Mouse (Mus musculus) common myeloid progenitor, adult 5-6 weeks (primary cell): ENCODE results near the gene Tln1. TPM values are rescaled to one million over a fixed set of nuclear protein-coding genes. Genes with fewer than 3 reads are reported as not detected.
A peak's percentile ranks its signal among the peaks of the same experiment; 100 is the strongest.
"Not testable (repeated sequence)": the region's sequence is repeated elsewhere in the genome, so short reads cannot be mapped to it uniquely, and the experiment has no call there.

Experiments
- ATAC-seq: replicated peaks from 2 replicates; pipeline ENCODE4 v1.8.0; 2016; ENCODE audit warnings: low read depth, mild to moderate bottlenecking, moderate TSS enrichment, inconsistent platforms; ENCODE audit not compliant: poor library complexity, severe bottlenecking
- total RNA-seq: library from RNA; stranded (forward); fragments of 200-1000, 187-1606 nt; gene quantifications from 2 replicates; pipeline ENCODE4 v1.2.3, GENCODE M21; 2017

Tln1 gene
- 262 and 295 TPM in 2 replicates for total RNA-seq

- peak; percentile 70 for ATAC-seq
Measured at GRCm38 (mm10) chr4:43561997-43562768, at the start of gene Tln1, which contains the start of gene Creb3. TSS of gene Tln1 (minus strand) at chr4:43562691. TSS of gene Creb3 (plus strand) at chr4:43562332.

DNA sequence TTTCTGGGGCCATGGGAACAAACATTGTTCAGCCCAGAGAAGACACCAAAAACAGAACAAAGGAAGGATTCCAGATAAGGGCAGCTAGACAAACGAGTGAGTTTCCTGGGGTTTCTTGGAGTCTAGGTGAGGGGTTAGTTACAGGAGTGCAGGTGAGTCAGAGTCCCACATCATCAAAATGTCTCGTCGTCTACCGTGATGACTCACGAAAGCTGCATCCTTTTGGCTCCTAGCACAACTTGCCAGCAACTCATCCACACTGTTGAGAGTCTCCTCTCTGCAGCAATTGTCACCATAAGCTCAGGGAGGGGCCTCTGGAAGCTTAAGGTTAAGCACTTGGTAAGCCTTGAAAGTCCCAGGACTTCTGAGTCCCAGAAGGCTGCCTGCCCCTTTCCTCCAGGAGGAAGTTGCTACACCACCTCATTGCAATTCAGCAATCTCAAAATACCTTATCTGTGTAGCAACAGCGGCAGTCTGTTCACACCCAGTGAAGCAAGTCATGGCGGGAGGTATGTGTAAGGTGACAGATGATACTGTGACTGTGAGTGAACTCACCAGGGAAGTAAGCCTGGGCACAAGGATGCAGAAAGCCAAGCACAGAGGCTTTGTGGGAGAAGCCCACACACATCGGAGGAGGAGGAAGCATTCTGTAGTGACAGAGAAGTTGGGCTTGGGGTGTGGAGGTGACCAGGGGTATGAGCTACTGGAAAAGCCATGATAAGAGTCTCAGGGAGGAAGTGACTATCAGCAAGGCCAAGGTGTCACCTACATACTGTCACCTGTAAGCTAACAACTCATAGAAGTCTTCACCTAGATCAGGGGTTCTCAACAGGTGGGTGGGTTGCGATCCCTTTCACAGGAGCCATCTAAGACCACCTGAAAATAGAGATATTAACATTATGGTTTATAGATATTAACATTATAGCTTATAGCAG lies 42.5 kb upstream of the Tln1 start:
- ATAC-seq, result peak; percentile 92

- no peak for ATAC-seq
Measured at GRCm38 (mm10) chr4:43604099-43604498, 41.6 kb upstream of the Tln1 start.

GRCm38 (mm10) chr4:43600195-43600934 lies 37.9 kb upstream of the Tln1 start:
- no peak for ATAC-seq

- ATAC-seq, result no peak
Measured at GRCm38 (mm10) chr4:43598650-43599380, 36.3 kb upstream of the Tln1 start.

DNA sequence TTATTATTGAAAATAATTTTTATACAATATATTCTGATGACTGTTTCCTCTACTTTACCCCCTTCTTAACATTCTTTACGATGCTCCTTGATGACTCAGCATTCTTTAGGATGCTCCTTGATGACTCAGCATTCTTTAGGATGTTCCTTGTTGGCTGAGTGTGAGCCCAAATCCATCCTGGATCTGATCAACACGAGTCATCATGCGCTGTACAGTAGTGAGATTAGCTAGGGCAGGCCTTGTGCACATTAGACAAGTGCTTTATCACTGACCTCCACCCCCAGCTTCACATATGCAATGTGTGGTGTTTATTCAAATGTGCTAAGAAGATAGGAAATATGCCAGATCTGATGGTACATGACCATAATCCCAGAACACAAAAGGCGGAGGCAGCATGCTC lies 35.7 kb upstream of the Tln1 start:
- peak; percentile 45; the same call in 1 of the 2 replicates for ATAC-seq

- ATAC-seq, result not testable (repeated sequence)
Measured at GRCm38 (mm10) chr4:43596597-43596996, 34.1 kb upstream of the Tln1 start.

- peak; percentile 51 for ATAC-seq
Measured at GRCm38 (mm10) chr4:43593453-43593852, 31.0 kb upstream of the Tln1 start.

DNA sequence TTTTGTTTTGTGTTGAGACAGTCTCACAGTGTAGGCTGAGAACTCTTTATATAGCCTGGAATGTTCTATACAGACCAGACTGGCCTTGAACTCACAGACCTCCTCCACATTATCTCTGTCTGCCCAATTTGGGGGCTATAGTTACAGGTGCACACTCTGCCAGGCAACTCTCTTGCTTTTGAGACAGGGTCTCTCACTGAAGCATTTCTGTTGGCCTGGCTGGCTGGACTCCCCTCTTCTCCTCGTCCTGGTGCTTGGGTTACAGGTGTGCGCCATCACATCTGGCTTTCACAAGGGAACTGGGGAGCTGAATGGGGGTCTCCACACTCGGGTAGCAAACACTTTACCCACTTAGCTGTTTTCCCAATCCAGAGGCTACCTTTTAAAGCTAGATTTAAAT lies 29.5 kb upstream of the Tln1 start:
- no peak for ATAC-seq

DNA sequence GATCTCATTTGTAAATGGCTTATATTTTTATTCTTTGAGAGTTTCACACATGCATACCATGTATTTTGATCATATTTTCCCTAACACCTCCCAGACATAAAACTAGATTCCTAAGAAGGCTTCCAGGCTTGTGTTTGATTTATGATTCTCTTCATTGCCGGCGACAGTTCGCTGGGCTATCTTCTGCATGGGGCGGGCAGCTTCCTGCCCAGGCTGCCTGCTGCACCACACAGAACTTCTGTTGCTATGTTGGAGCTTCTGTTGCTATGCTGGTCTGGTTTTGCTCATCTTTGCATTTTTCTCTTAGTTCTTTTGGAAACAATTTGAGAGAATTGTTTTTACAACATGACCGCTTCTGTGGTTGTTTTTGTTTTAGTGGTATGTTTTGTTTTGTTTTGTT lies 29.1 kb upstream of the Tln1 start:
- peak; percentile 75 for ATAC-seq

DNA sequence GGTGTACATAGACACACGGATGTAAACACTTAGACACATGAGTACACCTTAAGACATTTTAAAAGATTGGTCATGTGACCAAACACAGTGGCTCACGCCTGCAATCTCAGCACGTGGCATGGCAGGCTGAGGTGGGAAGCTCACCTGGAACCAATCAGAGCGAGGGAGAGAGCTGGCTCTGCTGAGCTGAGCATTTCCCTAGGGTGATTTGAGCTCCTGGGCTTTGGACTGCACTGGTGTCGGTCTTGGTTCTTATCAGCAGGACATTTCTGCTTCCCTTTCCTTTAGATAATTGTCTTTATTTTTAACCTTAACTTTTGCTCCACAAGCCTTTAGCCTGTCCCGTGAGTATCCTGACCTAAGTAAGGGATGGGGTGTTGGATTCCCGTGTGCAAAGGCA lies 25.2 kb upstream of the Tln1 start:
- peak; percentile 44; the same call in 1 of the 2 replicates for ATAC-seq

GRCm38 (mm10) chr4:43586411-43586810 lies 23.9 kb upstream of the Tln1 start:
- 0 out of 2 replicates have a peak, but pooled peaks have one; percentile 16 for ATAC-seq

- ATAC-seq, result no peak
Measured at GRCm38 (mm10) chr4:43585682-43586081, 23.2 kb upstream of the Tln1 start.

DNA sequence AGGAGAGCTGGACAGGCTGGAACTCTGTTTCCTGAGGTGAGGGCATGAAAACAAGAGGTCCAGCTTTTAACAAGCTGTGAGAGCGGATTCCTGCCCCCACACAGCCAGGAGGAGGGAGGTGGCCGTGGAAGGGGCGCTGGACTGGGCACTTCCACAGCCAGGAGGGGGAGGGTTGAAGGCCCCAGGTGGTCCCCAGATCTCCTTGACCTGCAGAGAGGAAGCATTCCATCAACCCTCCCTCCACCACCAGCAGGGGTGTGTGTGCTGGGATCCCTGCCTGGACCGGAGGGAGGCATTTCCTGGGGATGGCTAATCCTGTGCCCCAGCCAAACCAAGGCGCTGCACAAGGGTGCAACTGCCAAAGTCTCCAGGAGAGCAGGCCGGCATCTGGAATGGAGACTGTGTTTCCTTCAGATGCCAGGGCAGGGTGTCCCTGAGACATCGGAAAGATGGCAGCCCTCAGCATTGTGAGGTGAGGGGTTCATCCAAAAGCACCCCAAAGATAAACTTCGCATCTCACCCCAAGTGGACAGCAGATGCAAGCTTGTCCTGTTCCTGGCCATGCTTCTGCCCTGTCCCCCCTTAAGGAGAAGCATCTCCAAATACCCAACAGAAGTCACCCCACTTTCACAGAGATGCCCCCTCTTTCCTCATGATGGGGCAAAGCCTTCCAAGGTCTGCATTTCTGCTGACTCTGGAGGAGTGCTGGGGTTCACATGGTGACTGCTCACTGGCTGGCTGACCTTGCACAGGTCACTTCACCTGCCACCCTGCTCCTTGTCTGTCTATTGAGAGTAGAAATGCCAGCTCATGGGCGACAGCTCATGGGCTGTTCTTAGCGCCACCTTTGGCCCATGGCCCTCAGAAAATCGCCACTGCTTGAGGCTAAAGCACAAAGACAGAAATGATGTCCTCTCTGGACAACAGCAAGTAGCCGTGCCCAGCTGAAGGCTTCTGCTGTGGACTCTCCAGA lies 22.2 kb upstream of the Tln1 start, which contains the start of gene Msmp:
Msmp (minus strand) TSS at position 51 of the 973 bp plus-strand sequence.
- ATAC-seq, result no peak

- no peak for ATAC-seq
Measured at GRCm38 (mm10) chr4:43583421-43583820, 20.9 kb upstream of the Tln1 start.

DNA sequence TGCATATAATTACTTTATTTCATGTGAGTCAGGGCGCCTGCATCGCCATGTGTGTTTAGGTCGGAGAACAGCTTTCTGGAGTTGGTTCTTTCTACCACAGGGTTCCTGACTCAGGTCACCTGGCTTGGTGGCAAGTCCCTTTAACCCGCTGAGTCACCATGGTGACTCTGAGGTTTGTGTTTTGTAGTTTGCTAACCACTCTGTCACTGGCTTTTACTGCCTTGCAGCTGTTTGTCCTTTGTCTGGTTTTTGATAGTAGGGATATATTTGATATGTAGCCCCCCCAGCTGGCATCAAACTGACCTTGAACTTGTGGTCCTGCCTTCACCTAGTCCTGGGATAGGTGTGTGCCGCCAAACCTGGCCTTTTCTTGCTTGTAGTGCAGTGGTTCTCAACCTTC lies 19.8 kb upstream of the Tln1 start:
- no peak for ATAC-seq

DNA sequence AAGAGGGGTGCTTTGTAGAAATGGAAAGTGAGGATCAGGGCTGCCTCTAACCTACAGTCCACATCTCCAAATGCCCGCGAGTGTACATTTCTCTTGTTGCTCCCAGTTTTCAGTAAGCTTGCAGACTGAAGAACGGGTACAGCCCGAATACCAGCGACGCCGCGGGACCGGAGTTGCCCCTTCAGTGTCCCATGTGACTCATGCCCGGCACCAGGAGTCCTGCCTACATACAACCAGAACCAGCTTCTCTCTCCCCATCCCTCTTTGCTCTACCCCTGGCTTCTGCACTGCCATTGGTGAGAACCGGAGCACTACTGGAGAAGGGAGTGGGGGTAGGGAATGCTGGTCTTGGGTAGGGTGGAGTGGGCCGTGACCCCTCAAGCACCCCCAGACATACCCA lies 18.9 kb upstream of the Tln1 start:
- ATAC-seq, result no peak

DNA sequence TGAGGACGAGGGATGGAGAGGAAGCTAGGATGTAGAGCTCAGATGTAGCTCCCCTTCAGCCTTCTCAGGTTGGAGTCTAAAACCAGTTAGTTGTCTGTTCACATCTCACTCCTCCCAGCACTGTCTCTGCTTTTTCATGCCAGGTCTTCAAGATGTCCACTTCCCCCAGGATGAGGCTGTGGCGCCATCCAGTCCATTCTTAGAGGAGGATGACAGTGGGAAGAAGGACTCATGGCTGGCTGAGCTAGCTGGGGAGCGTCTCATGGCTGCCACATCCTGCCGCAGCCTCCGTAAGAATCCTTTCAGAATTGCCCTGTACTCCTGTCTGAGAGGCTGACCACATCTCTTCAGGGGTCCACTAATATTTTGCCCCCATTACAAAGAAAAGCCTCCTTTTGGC lies 18.2 kb upstream of the Tln1 start:
- ATAC-seq, result no peak
